Mouse (Mus musculus): ENCODE measurements at regions not wholly inside any gene's neighbourhood (a gene's known extent, or its start where the extent isn't known, plus 50 kb on each side); places are given as distances from the start of the nearest gene placed in this dataset.
A peak's percentile ranks its signal among the peaks of the same experiment; 100 is the strongest.

GRCm38 (mm10) chr7:37213751-37214181 is 515.8 kb downstream of the Tshz3 start:
- peak overlapping the region; percentile 63 for H3K27ac ChIP-seq (replicated peaks)
- peak; percentile 25 for DNase-seq (ENCODE audit: low spot score)
- 17% methylated on average over 3 of the region's 3 CpGs for WGBS

GRCm38 (mm10) chr7:37215498-37215897 is 517.6 kb downstream of the Tshz3 start:
- Histone ChIP-seq H3K27ac (replicated peaks) (no peak overlapping the region), H3K36me3 (replicated peaks) (no peaks in the 10 kb centered on the region), H3K4me1 (peaks cover 16% of the 10 kb centered on the region), H3K4me3 (no peak overlapping the region), H3K27me3 (replicated peaks; ENCODE audit: low read depth, poor library complexity, severe bottlenecking) (no peaks in the 10 kb centered on the region), H3K9me3 (0 out of 2 replicates have a peak, but pooled peaks cover under 1% of the 10 kb centered on the region)
- no peak for DNase-seq (ENCODE audit: low spot score)
- 87% methylated on average over 6 of the region's 6 CpGs for WGBS

More at GRCm38 (mm10) chr7:37213751-37214181, 515.8 kb downstream of the Tshz3 start:
- no peaks in the 10 kb centered on the region for H3K36me3 ChIP-seq (replicated peaks)
- no peaks in the 10 kb centered on the region for H3K9me3 ChIP-seq
- H3K4me3 ChIP-seq: peak overlapping the region; percentile 29
- H3K27me3 ChIP-seq (replicated peaks; ENCODE audit: low read depth, poor library complexity, severe bottlenecking): no peaks in the 10 kb centered on the region
- H3K4me1 ChIP-seq: peaks cover 16% of the 10 kb centered on the region

DNA sequence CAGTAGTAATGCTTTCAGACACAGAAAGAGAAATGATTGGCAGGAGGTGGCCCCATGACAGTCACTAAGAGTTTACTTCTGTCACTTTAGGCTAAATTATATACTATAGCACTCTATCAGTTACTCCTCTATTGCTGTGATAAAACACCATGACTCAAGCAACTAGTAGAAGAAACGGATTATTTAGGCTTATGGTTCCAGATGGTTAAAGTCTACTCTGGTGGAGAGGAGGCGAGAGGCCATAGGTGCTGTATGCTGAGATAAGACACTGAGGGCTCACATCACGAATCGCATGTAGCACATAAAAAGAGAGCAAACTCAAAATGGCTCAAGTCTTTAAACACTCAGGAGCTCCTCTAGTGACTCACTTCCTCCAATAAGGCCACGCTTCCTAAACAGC is 522.6 kb downstream of the Tshz3 start:
- no peak overlapping the region for H3K4me3 ChIP-seq
- H3K9me3 ChIP-seq: peaks cover 9% of the 10 kb centered on the region; the same call in 1 of the 2 replicates
- no peaks in the 10 kb centered on the region for H3K27me3 ChIP-seq (replicated peaks; ENCODE audit: low read depth, poor library complexity, severe bottlenecking)
- 96% methylated on average over 5 of the region's 5 CpGs for WGBS
- H3K36me3 ChIP-seq (replicated peaks): no peaks in the 10 kb centered on the region
- no peaks in the 10 kb centered on the region for H3K4me1 ChIP-seq
- no peak overlapping the region for H3K27ac ChIP-seq (replicated peaks)
- no peak for DNase-seq (ENCODE audit: low spot score)

- 50% methylated on average over 3 of the region's 3 CpGs for WGBS
- no peaks in the 10 kb centered on the region for H3K27me3 ChIP-seq (replicated peaks; ENCODE audit: low read depth, poor library complexity, severe bottlenecking)
- H3K36me3 ChIP-seq (replicated peaks): no peaks in the 10 kb centered on the region
- peaks cover 11% of the 10 kb centered on the region for H3K4me1 ChIP-seq
- H3K4me3 ChIP-seq: no peak overlapping the region
- H3K27ac ChIP-seq (replicated peaks): peak overlapping the region; percentile 72
- H3K9me3 ChIP-seq: peaks cover 6% of the 10 kb centered on the region; the same call in 1 of the 2 replicates
- peak; percentile 56 for DNase-seq (ENCODE audit: low spot score)
These were observed 528.5 kb downstream of the Tshz3 start for GRCm38 (mm10) chr7:37226423-37226822.

- WGBS: 86% methylated on average over 6 of the region's 6 CpGs
- no peak for DNase-seq (ENCODE audit: low spot score)
- peaks cover 10% of the 10 kb centered on the region for H3K4me1 ChIP-seq
These were observed 532.9 kb downstream of the Tshz3 start for GRCm38 (mm10) chr7:37230641-37231347.

GRCm38 (mm10) chr7:37240832-37241231 is 532.6 kb downstream of the Zfp536 start:
- no peak overlapping the region for H3K27ac ChIP-seq (replicated peaks)
- WGBS: 84% methylated on average over 6 of the region's 6 CpGs
- H3K9me3 ChIP-seq: no peaks in the 10 kb centered on the region
- H3K36me3 ChIP-seq (replicated peaks): no peaks in the 10 kb centered on the region
- H3K27me3 ChIP-seq (replicated peaks; ENCODE audit: low read depth, poor library complexity, severe bottlenecking): no peaks in the 10 kb centered on the region
- H3K4me3 ChIP-seq: no peak overlapping the region
- no peaks in the 10 kb centered on the region for H3K4me1 ChIP-seq
- DNase-seq (ENCODE audit: low spot score): no peak

More at GRCm38 (mm10) chr7:37230641-37231347, 532.9 kb downstream of the Tshz3 start:
- Histone ChIP-seq H3K27ac (replicated peaks) (no peak overlapping the region), H3K27me3 (replicated peaks; ENCODE audit: low read depth, poor library complexity, severe bottlenecking) (no peaks in the 10 kb centered on the region), H3K36me3 (replicated peaks) (no peaks in the 10 kb centered on the region), H3K4me3 (no peak overlapping the region), H3K9me3 (no peaks in the 10 kb centered on the region)

GRCm38 (mm10) chr7:37241781-37242180 is 531.7 kb downstream of the Zfp536 start:
- no peak for DNase-seq (ENCODE audit: low spot score)
- WGBS: 80% methylated on average over 7 of the region's 7 CpGs
- Histone ChIP-seq H3K27ac (replicated peaks) (no peak overlapping the region), H3K4me3 (no peak overlapping the region), H3K9me3 (no peaks in the 10 kb centered on the region), H3K36me3 (replicated peaks) (no peaks in the 10 kb centered on the region), H3K27me3 (replicated peaks; ENCODE audit: low read depth, poor library complexity, severe bottlenecking) (no peaks in the 10 kb centered on the region), H3K4me1 (no peaks in the 10 kb centered on the region)

DNA sequence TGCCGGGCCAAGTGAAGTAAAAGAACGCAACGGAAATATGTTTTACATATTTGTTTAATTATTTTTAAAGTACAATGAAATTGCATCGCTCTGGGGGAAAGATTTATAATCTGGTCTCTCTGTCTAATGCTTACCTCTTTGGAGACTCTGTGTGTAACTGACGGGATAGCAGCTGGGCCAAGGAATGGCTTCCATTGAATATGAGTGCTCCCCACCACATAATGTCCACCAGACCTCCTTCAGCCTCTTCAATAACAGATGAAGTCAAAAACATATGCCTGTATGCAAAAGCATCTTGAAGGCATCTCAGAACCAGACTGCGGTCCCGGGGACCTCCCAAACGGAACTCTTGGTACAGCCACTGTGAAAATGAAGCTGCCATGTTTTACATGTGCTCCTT is 531.0 kb downstream of the Zfp536 start:
- Histone ChIP-seq H3K27ac (replicated peaks) (no peak overlapping the region), H3K9me3 (no peaks in the 10 kb centered on the region), H3K4me1 (no peaks in the 10 kb centered on the region), H3K27me3 (replicated peaks; ENCODE audit: low read depth, poor library complexity, severe bottlenecking) (no peaks in the 10 kb centered on the region), H3K4me3 (no peak overlapping the region), H3K36me3 (replicated peaks) (no peaks in the 10 kb centered on the region)
- 88% methylated on average over 8 of the region's 8 CpGs for WGBS
- DNase-seq (ENCODE audit: low spot score): no peak

- H3K4me3 ChIP-seq: no peak overlapping the region
- 91% methylated on average over 4 of the region's 4 CpGs for WGBS
- no peaks in the 10 kb centered on the region for H3K9me3 ChIP-seq
- DNase-seq (ENCODE audit: low spot score): no peak
- H3K27ac ChIP-seq (replicated peaks): no peak overlapping the region
- H3K36me3 ChIP-seq (replicated peaks): no peaks in the 10 kb centered on the region
- no peaks in the 10 kb centered on the region for H3K27me3 ChIP-seq (replicated peaks; ENCODE audit: low read depth, poor library complexity, severe bottlenecking)
- H3K4me1 ChIP-seq: no peaks in the 10 kb centered on the region
These were observed 527.3 kb downstream of the Zfp536 start for GRCm38 (mm10) chr7:37246156-37246555.

DNA sequence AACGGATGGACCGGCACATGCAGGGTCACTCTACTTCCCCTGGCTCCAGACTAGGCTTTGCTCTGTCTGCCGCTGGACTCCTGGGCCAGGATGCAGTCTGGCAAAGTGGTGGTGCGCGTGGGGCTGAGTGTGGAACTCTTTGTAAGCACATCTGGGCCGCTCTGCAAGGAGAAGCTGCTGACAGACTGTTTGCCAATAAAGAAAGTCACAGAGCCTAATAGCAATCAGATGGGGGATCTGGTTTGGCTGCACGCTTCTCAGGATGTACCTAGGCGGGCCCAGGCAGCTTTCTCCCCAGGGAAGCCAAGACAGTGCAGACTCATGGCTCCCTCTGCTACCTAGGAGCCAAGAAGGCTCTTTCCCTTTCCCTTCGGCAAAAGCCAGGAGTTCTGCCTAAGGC is 519.0 kb downstream of the Zfp536 start:
- H3K27ac ChIP-seq (replicated peaks): peak overlapping the region; percentile 79
- DNase-seq (ENCODE audit: low spot score): peak; percentile 48
- peaks cover 6% of the 10 kb centered on the region; the same call in 1 of the 2 replicates for H3K9me3 ChIP-seq
- no peaks in the 10 kb centered on the region for H3K27me3 ChIP-seq (replicated peaks; ENCODE audit: low read depth, poor library complexity, severe bottlenecking)
- WGBS: 55% methylated on average over 9 of the region's 9 CpGs
- H3K4me3 ChIP-seq: no peak overlapping the region
- no peaks in the 10 kb centered on the region for H3K36me3 ChIP-seq (replicated peaks)
- peaks cover 31% of the 10 kb centered on the region for H3K4me1 ChIP-seq

GRCm38 (mm10) chr7:37255840-37256239 is 517.6 kb downstream of the Zfp536 start:
- WGBS: 34% methylated on average over 3 of the region's 3 CpGs

DNA sequence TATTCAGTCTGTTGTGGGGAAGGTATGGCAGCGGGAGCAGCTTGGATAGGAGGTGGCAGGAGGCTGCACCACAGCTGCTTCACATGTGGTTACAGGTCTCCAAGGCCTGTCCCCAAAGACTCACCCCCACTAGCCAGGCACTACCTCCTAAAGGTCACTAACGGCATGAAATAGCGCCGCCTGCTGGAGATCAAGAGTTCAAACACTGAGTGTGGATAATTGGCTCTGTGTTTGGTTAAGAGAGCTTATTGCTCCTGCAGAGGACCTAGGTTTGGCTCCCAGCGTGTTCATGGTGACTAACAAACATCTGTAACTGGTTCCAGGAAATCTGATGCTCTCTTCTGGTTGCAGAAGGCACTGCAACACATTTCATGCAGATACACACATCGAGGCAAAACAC is 514.1 kb downstream of the Zfp536 start:
- Histone ChIP-seq H3K27ac (replicated peaks) (no peak overlapping the region), H3K36me3 (replicated peaks) (no peaks in the 10 kb centered on the region), H3K4me1 (peaks cover 33% of the 10 kb centered on the region), H3K9me3 (no peaks in the 10 kb centered on the region), H3K27me3 (replicated peaks; ENCODE audit: low read depth, poor library complexity, severe bottlenecking) (no peaks in the 10 kb centered on the region), H3K4me3 (no peak overlapping the region)
- DNase-seq (ENCODE audit: low spot score): peak; percentile 48
- 42% methylated on average over 6 of the region's 6 CpGs for WGBS

More at GRCm38 (mm10) chr7:37255840-37256239, 517.6 kb downstream of the Zfp536 start:
- no peak for DNase-seq (ENCODE audit: low spot score)
- no peaks in the 10 kb centered on the region for H3K36me3 ChIP-seq (replicated peaks)
- peaks cover 31% of the 10 kb centered on the region for H3K4me1 ChIP-seq
- peaks cover 6% of the 10 kb centered on the region; the same call in 1 of the 2 replicates for H3K9me3 ChIP-seq
- H3K27ac ChIP-seq (replicated peaks): peak overlapping the region; percentile 31
- no peak overlapping the region for H3K4me3 ChIP-seq
- H3K27me3 ChIP-seq (replicated peaks; ENCODE audit: low read depth, poor library complexity, severe bottlenecking): no peaks in the 10 kb centered on the region

DNA sequence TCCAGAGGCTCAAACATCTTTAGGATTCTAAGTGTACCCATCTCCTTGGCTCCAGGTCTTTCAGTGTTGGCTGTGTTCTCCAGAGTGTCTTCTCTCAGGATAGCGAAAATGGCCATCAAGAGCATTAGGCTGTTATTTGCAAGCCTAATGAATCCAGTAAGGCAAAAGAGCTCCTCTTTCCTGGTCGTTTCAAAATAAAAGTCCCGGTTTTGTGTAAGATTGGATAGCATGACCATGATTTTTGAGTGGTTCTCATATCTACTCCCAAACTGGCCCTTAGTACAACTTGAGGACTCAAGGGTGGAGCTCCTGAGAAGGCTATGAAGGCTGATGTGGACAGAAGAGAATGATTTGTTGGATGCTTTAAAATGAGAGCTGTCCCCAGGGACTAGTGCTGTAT is 510.6 kb downstream of the Zfp536 start:
- peaks cover 7% of the 10 kb centered on the region; the same call in 1 of the 2 replicates for H3K4me1 ChIP-seq
- no peak for DNase-seq (ENCODE audit: low spot score)
- WGBS: 38% methylated on average over 3 of the region's 3 CpGs
- H3K27me3 ChIP-seq (replicated peaks; ENCODE audit: low read depth, poor library complexity, severe bottlenecking): no peaks in the 10 kb centered on the region
- H3K4me3 ChIP-seq: no peak overlapping the region
- 0 out of 2 replicates have a peak, but pooled peaks cover 2% of the 10 kb centered on the region for H3K9me3 ChIP-seq
- H3K36me3 ChIP-seq (replicated peaks): no peaks in the 10 kb centered on the region
- no peak overlapping the region for H3K27ac ChIP-seq (replicated peaks)
